Mouse (Mus musculus): ENCODE results near the gene Sorcs2. TPM values are rescaled to one million over a fixed set of nuclear protein-coding genes. Genes with fewer than 3 reads are reported as not detected.

The Sorcs2 gene
- polyA plus RNA-seq, 1 experiment from 2014 or later: 11.7 TPM

- no peaks in the 10 kb centered on the region for H3K9me3 ChIP-seq
- peak overlapping the region; percentile 35 for H3K27ac ChIP-seq
- 89% methylated on average over 7 of the region's 7 CpGs for WGBS
- H3K27me3 ChIP-seq: peaks cover 10% of the 10 kb centered on the region; the same call in 1 of the 2 replicates
- no peaks in the 10 kb centered on the region for H3K36me3 ChIP-seq
- H3K4me1 ChIP-seq (replicated peaks): peaks cover 64% of the 10 kb centered on the region
- no peak overlapping the region for H3K4me3 ChIP-seq
- no peak overlapping the region for H3K4me2 ChIP-seq
- H3K9ac ChIP-seq: 0 out of 2 replicates have a peak overlapping the region, but pooled peaks have one; percentile 19
- ATAC-seq (ENCODE audit: low FRiP score): no peak
Observed at GRCm38 (mm10) chr5:36368511-36369135, 29.3 kb downstream of the Sorcs2 start.

- Histone ChIP-seq H3K27ac (peak overlapping the region; percentile 40; the same call in 1 of the 2 replicates), H3K4me1 (replicated peaks) (peaks cover 63% of the 10 kb centered on the region), H3K4me2 (no peak overlapping the region), H3K4me3 (no peak overlapping the region), H3K27me3 (peaks cover 10% of the 10 kb centered on the region; the same call in 1 of the 2 replicates), H3K36me3 (no peaks in the 10 kb centered on the region), H3K9me3 (no peaks in the 10 kb centered on the region), H3K9ac (no peak overlapping the region)
- 81% methylated on average over 6 of the region's 6 CpGs for WGBS
- no peak for ATAC-seq (ENCODE audit: low FRiP score)
Observed at GRCm38 (mm10) chr5:36367911-36368310, 30.0 kb downstream of the Sorcs2 start.

- H3K27ac ChIP-seq: no peak overlapping the region
Observed at GRCm38 (mm10) chr5:36367181-36367610, 30.7 kb downstream of the Sorcs2 start.

GRCm38 (mm10) chr5:36361749-36362148 lies 36.2 kb downstream of the Sorcs2 start:
- no peak overlapping the region for H3K4me3 ChIP-seq
- peaks cover 46% of the 10 kb centered on the region for H3K4me1 ChIP-seq (replicated peaks)
- WGBS: 87% methylated on average over 7 of the region's 7 CpGs
- ATAC-seq (ENCODE audit: low FRiP score): no peak
- no peaks in the 10 kb centered on the region for H3K9me3 ChIP-seq
- no peak overlapping the region for H3K4me2 ChIP-seq
- no peaks in the 10 kb centered on the region for H3K36me3 ChIP-seq
- H3K9ac ChIP-seq: no peak overlapping the region
- no peak overlapping the region for H3K27ac ChIP-seq
- no peaks in the 10 kb centered on the region for H3K27me3 ChIP-seq

More at GRCm38 (mm10) chr5:36367181-36367610, 30.7 kb downstream of the Sorcs2 start:
- H3K36me3 ChIP-seq: no peaks in the 10 kb centered on the region
- no peaks in the 10 kb centered on the region for H3K9me3 ChIP-seq
- H3K4me3 ChIP-seq: no peak overlapping the region
- H3K4me2 ChIP-seq: no peak overlapping the region
- peaks cover 10% of the 10 kb centered on the region; the same call in 1 of the 2 replicates for H3K27me3 ChIP-seq
- ATAC-seq (ENCODE audit: low FRiP score): no peak
- 86% methylated on average over 3 of the region's 3 CpGs for WGBS
- no peak overlapping the region for H3K9ac ChIP-seq
- H3K4me1 ChIP-seq (replicated peaks): peaks cover 61% of the 10 kb centered on the region

- 68% methylated on average over 7 of the region's 7 CpGs for whole genome bisulfite sequencing
- H3K4me2 ChIP-seq: no peak overlapping the region
- 0 out of 2 replicates have a peak, but pooled peaks cover 3% of the 10 kb centered on the region for H3K27me3 ChIP-seq
- peak overlapping the region; percentile 42; the same call in 1 of the 2 replicates for H3K27ac ChIP-seq
- ATAC-seq (ENCODE audit: low FRiP score): peak; percentile 34; the same call in 1 of the 2 replicates
- no peaks in the 10 kb centered on the region for H3K9me3 ChIP-seq
- H3K9ac ChIP-seq: no peak overlapping the region
- no peak overlapping the region for H3K4me3 ChIP-seq
- no peaks in the 10 kb centered on the region for H3K36me3 ChIP-seq
- H3K4me1 ChIP-seq (replicated peaks): peaks cover 46% of the 10 kb centered on the region
Observed at GRCm38 (mm10) chr5:36360343-36360742, 37.6 kb downstream of the Sorcs2 start.

GRCm38 (mm10) chr5:36359535-36360243 lies 38.2 kb downstream of the Sorcs2 start:
- Histone ChIP-seq H3K9me3 (no peaks in the 10 kb centered on the region), H3K27ac (no peak overlapping the region), H3K36me3 (no peaks in the 10 kb centered on the region), H3K4me2 (no peak overlapping the region), H3K4me1 (replicated peaks) (peaks cover 46% of the 10 kb centered on the region), H3K27me3 (0 out of 2 replicates have a peak, but pooled peaks cover 3% of the 10 kb centered on the region), H3K9ac (no peak overlapping the region), H3K4me3 (no peak overlapping the region)
- WGBS: 52% methylated on average over 5 of the region's 5 CpGs
- ATAC-seq (ENCODE audit: low FRiP score): peak; percentile 72; the same call in 1 of the 2 replicates

- Histone ChIP-seq H3K9me3 (no peaks in the 10 kb centered on the region), H3K4me3 (no peak overlapping the region), H3K27me3 (0 out of 2 replicates have a peak, but pooled peaks cover 3% of the 10 kb centered on the region), H3K4me2 (no peak overlapping the region), H3K9ac (no peak overlapping the region), H3K36me3 (no peaks in the 10 kb centered on the region), H3K4me1 (replicated peaks) (peaks cover 42% of the 10 kb centered on the region), H3K27ac (no peak overlapping the region)
- 85% methylated on average over 4 of the region's 4 CpGs for WGBS
- ATAC-seq (ENCODE audit: low FRiP score): no peak
Observed at GRCm38 (mm10) chr5:36358161-36358560, 39.8 kb downstream of the Sorcs2 start.

GRCm38 (mm10) chr5:36356659-36357058 lies 41.3 kb downstream of the Sorcs2 start:
- Histone ChIP-seq H3K9me3 (no peaks in the 10 kb centered on the region), H3K27me3 (0 out of 2 replicates have a peak, but pooled peaks cover 3% of the 10 kb centered on the region), H3K9ac (no peak overlapping the region), H3K27ac (no peak overlapping the region), H3K4me1 (replicated peaks) (peaks cover 31% of the 10 kb centered on the region), H3K4me2 (no peak overlapping the region), H3K36me3 (no peaks in the 10 kb centered on the region), H3K4me3 (no peak overlapping the region)
- 94% methylated on average over 4 of the region's 4 CpGs for WGBS
- no peak for ATAC-seq (ENCODE audit: low FRiP score)

- Histone ChIP-seq H3K27me3 (0 out of 2 replicates have a peak, but pooled peaks cover 3% of the 10 kb centered on the region), H3K9me3 (no peaks in the 10 kb centered on the region), H3K36me3 (no peaks in the 10 kb centered on the region), H3K4me1 (replicated peaks) (peaks cover 22% of the 10 kb centered on the region), H3K27ac (no peak overlapping the region), H3K9ac (no peak overlapping the region), H3K4me3 (no peak overlapping the region), H3K4me2 (no peak overlapping the region)
- no peak for ATAC-seq (ENCODE audit: low FRiP score)
- 86% methylated on average over 3 of the region's 3 CpGs for WGBS
Observed at GRCm38 (mm10) chr5:36355683-36356082, 42.3 kb downstream of the Sorcs2 start.

GRCm38 (mm10) chr5:36353679-36354078 lies 44.3 kb downstream of the Sorcs2 start:
- no peaks in the 10 kb centered on the region for H3K36me3 ChIP-seq
- no peak overlapping the region for H3K9ac ChIP-seq
- H3K27ac ChIP-seq: no peak overlapping the region
- H3K4me2 ChIP-seq: no peak overlapping the region
- H3K4me1 ChIP-seq (replicated peaks): peaks cover 11% of the 10 kb centered on the region
- H3K4me3 ChIP-seq: no peak overlapping the region
- no peaks in the 10 kb centered on the region for H3K9me3 ChIP-seq
- no peak for ATAC-seq (ENCODE audit: low FRiP score)
- WGBS: 89% methylated on average over 6 of the region's 6 CpGs
- 0 out of 2 replicates have a peak, but pooled peaks cover 3% of the 10 kb centered on the region for H3K27me3 ChIP-seq

GRCm38 (mm10) chr5:36353194-36353593 lies 44.7 kb downstream of the Sorcs2 start:
- 98% methylated on average over 2 of the region's 2 CpGs for WGBS
- peaks cover 14% of the 10 kb centered on the region for H3K4me1 ChIP-seq (replicated peaks)

GRCm38 (mm10) chr5:36346698-36347097 lies 51.2 kb downstream of the Sorcs2 start:
- ATAC-seq (ENCODE audit: low FRiP score): no peak
- H3K9me3 ChIP-seq: no peaks in the 10 kb centered on the region
- H3K27ac ChIP-seq: no peak overlapping the region
- H3K9ac ChIP-seq: no peak overlapping the region
- no peaks in the 10 kb centered on the region for H3K36me3 ChIP-seq
- no peak overlapping the region for H3K4me2 ChIP-seq
- H3K4me1 ChIP-seq (replicated peaks): peaks cover 19% of the 10 kb centered on the region
- WGBS: 86% methylated on average over 4 of the region's 4 CpGs
- no peaks in the 10 kb centered on the region for H3K27me3 ChIP-seq
- H3K4me3 ChIP-seq: no peak overlapping the region

More at GRCm38 (mm10) chr5:36353194-36353593, 44.7 kb downstream of the Sorcs2 start:
- H3K27ac ChIP-seq: no peak overlapping the region
- no peaks in the 10 kb centered on the region for H3K9me3 ChIP-seq
- H3K27me3 ChIP-seq: 0 out of 2 replicates have a peak, but pooled peaks cover 3% of the 10 kb centered on the region
- H3K4me2 ChIP-seq: no peak overlapping the region
- H3K9ac ChIP-seq: no peak overlapping the region
- no peak overlapping the region for H3K4me3 ChIP-seq
- no peak for ATAC-seq (ENCODE audit: low FRiP score)
- H3K36me3 ChIP-seq: no peaks in the 10 kb centered on the region

Measured in hindbrain, embryonic 13.5 days (tissue).